Mouse (Mus musculus) gastrocnemius, adult 8-10 months (tissue): ENCODE data around the gene Elmo2. TPM values are rescaled to one million over a fixed set of nuclear protein-coding genes. Genes with fewer than 3 reads are reported as not detected.

Experiments
- DNase-seq, 2 experiments: peaks; one replicate each; pipeline ENCODE4 v3.0.0; 2022; ENCODE audit warnings: low spot score in 2 of 2
- total RNA-seq, 4 experiments: library from RNA; stranded (reverse); gene quantifications; 2 replicates each; pipeline ENCODE4 v1.2.4; 2022

The Elmo2 gene
- total RNA-seq, 4 experiments from 2014 or later = 11.0 to 13.2 (median 11.7) TPM

DNA sequence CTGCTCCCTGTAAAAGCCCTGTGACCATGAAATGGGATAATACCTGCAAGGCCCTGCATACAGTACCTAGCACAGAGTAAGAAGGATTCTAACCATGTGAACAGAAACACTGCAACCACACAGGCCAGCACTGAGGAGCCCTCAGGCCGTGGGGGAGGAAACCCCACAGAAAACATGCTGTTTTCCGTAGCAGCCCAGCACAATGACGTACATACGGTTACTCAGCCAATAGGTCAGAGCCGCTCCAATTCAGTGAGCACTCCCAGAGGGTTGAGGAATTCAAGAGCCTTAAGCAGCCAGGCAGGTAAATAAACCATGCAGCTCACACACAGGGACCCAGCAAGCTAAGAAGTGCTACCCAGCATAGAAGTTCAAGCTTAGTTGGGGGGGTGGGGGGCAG is 2.4 kb downstream of the Elmo2 start:
- DNase-seq = no peak

DNA sequence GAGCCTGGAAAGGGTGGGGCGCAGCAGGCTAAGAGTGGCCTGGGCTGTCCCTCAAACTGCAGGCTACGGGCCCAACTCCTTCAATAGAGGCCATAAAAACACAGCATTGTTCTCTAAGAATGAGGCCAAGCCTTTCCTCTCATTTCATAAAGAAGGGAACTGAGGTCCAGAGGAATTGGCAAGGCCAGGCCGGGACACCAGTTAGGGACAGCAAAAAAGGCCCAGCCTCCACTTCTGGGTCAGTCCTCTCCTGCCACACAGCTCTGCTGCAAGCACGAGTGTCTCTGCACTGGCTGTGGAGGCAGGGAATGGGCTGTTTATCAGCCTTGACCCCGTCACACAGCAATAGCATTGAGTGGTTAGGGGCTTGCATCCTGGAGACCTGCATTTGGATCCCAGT is 2.8 kb downstream of the Elmo2 start:
- no peak for DNase-seq

DNA sequence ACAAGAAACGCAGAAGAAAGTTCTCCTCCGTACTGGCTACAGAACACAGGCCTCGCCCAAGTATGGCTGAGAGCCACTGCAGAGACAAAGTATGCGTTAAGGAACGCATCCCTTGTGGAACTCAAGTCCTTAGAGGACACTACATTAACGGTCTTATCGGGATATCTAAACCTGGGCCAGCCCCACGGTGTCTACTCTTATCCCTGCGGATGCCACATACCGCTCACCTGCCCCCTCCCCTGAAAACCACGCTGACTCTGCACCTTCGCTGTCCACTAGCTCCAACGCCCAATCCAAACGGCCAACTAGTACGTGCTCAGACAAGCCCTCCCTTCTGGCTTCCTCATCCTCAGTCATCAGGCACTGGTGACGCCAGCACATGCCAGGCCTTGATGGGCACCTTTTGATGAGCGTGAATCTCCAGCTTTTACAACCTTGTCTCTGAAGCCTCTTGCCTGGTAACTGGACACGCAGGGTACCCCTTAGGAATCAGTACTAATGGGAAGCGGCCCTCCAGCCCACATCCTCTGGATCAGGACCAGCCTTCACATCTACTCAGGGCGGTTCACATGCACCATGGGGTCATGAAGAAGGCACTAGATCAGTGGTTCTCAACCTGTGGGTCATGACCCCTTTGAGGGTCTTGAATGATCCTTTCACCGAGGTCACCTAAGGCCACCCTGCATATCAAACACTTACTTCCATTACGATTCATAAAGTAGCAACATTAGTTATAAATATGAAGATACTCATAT is 4.1 kb downstream of the Elmo2 start:
- no peak for DNase-seq

DNA sequence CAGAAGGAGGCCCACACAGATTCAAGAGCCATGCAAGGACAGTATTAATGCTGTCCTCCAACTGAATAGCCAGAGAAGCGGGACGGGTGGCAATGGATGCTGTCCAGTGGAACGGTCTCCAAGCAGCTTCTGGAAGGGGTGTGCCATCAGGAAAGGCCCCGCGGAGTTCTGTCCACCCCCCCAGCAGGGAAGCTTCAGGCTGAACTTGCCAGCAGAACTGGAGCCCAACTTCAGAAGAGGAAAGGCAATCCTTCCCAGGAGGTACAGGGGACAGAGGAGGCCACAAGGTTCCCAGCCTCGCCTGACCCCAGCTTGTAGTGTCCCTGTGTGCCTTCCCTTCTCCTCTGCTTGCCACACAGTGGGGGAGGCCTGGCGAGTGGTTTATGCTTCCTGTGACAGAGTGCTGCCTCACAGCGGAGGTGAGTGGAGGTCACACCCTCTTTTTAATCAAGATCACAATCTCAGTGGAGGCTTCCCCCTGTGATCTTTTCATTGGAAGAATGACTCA is 4.8 kb downstream of the Elmo2 start:
- no peak for DNase-seq

DNA sequence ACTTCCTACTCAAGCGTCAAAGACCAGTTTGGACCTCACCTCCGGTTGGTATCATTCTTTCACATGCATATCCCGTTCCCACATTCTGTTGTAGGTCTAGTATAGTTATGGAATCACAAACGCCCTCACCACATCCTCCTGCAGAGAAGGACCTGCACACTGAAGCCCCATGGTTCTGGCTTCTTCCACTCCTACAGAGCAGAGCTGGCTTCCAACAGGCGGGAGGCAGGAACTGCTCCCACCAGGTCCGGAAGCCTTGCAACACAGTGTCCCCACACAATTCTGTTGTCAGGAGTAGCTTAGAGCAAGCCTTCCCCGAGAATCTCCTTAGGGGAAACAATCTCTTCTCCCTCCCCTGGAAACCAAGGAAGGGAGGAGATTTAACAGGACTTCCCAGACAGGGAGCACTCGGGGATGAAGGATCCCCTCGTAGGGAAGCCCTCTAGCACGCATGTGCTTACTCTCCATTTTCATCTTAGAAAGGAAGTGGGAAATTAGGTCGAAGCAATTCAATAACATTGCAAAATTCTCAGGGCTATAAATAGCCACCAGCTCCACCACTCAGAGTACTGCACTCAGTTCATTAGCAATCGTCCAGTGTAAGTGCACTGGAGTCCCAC is 5.6 kb downstream of the Elmo2 start:
- DNase-seq = no peak

DNA sequence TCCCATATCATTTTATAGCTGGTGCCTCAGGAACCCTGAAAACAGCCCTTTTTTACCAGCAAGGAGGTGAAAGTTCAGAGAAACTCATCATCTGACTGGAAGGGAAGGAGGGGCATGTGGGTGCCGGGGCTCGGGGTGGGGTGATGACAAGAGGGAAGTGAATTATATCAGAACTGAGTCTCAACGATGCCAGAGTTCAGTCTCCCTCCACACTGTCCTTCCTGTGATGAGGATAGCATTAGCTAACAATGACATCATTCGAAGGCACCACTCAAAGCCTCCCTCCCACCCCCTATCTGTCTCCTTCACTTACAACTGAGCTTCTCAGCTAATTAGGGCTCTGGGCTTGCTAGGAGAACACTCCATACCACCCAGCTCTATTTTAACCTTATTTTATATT is 6.8 kb downstream of the Elmo2 start:
- no peak for DNase-seq

DNA sequence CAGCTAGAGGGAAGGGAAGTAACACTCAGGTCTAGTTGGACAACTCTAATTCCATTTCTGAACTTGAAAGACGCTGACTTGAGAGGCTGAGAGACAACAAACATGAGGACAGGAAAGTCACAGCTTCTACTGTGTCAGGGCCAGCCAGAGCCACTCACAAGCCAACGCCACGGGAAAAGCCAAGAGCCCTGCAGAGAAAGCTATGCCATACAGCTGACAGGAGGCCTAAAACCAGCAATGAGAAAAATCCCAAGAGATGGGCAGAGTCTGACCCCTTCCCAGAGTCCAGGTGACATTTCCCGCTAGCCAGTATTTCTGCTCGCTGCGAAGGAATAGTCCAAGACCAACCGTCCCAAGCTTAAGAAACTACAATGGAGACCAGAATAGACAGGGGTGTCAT is 7.3 kb downstream of the Elmo2 start:
- no peak for DNase-seq

DNA sequence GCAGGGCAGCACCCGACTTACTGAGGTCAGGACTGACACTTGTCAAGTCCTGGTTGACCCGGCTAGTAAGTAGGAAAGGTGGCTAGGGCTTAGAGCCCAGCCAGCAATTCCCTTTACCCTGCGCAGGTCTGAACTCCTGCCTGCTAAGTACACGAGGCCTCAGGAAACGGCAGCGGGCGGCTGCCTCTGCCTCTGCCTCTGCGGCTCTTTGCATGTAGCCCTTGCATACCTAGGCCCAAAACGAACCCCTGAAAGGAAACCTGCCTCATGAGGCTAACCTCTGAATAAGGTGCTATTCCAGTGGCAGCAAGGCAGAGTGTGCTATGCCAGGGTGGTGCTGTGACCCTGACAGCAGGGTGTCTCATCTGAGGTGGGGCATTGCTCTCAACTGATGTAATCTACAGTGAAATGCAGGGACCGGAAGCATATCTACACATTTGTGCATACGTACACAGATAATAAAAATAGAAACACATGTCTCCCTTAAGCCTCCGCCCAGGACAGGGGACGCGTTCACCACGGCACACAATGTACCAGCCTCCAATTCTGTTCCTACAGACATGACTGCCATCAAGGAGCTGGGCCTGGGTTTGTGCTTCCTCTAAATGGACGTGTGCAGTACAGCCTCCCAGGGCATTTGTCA is 8.5 kb downstream of the Elmo2 start:
- DNase-seq = no peak

DNA sequence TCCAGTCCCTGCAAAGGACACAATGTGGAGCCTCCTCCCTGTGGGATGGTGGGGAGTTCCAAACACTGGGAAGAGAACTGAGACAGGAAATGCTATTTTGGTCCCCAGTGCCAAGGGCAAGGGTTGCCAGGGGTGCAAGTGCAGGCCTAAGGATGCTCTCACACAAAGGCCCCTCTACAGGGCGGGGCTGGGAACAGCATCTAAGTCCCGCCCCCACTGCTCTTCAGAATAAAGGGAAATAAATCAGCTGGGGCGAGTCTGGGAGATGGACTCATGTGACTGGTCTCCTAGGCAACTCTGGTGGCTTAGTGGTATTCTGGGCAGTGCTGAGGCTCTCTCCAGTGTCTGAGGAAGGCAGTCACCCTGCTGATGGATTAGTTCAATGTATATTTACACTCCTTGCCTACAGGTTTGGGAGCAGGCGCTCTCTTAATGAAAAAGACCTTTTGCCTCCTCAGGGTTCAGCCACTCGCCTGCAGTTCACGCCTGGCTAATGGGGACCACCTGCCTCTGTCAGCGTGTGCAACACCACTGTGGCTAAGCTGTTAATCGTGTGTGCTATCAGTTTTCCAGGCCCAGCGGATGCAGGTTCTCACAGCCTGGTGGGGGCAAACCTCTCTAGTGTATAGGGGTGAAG is 9.3 kb downstream of the Elmo2 start:
- no peak for DNase-seq

DNA sequence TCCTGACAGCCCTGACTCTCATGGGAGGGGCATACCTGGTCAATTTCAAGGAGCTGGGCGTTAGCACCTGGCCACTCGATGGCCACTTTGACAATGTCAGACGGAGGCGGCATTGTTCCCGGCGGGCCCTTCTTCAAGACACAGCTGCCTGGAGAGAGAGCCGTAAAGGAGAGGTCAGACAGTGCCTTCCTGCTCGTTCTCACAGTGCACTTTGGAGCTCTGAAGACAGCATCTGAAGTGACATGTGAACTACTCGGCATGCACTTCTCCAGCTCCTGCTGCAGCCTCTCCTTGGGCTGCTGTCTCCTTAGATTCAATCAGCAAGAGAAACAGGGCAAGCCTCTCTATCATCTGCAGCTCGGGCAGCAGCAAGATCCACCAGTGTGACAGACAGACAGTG is 10.1 kb downstream of the Elmo2 start:
- no peak for DNase-seq

DNA sequence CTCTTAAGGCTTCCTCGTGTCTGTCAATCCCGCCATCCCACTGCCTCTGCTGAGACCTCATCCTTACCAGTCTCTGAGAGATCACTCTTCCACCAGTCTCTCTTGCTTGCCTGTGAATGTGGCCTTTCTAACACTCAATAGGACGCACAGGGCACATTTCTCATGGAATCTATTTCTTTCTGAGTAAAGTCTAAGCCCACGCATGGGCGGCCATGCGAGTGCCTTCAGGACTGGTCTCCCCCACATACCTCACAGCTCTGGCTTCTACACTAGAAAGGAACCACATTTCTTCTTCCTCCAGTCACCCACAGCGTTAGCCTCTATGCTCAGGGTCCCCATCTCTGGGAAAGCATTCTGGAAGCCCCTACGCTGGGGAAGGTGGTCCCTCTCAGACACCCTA is 12.1 kb downstream of the Elmo2 start:
- DNase-seq = no peak

DNA sequence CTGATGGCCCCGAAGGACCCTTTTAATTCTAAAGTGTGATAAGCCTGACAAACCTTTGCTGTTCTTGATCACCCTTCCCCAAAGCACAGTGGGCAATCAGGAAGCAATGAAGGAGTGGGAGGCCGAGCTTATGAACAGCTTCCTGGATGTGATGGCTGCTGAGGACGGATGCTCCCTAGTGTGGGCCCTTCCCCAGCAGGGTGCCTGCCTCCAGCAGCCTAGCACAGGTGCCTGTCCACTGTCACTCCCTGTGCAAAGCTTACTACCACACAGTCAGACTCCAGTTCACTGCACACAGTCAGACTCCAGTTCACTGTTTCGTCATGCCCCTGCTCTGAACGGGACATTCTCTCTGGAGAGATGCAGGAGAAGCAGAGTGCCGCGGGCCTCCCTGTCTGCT is 13.9 kb downstream of the Elmo2 start:
- no peak for DNase-seq

DNA sequence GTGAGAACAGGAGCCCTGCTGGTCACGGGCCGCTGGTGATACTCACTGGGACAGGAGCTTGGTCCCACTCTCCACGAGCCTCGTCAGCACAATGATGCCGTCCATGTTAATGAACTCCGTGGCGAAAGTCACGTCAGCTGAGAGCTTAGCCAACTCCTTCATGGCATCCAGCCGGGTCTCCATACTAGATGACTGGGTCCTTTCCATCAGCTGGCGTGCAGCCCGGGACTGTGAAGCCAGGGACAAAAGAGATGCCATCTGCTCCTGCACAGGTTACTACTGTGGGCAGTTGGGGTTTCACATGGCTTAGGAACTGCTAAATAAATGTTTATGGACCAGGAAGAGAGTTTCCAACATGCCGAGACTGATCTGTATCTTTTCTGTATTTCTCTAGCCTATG is 14.7 kb downstream of the Elmo2 start:
- no peak for DNase-seq

DNA sequence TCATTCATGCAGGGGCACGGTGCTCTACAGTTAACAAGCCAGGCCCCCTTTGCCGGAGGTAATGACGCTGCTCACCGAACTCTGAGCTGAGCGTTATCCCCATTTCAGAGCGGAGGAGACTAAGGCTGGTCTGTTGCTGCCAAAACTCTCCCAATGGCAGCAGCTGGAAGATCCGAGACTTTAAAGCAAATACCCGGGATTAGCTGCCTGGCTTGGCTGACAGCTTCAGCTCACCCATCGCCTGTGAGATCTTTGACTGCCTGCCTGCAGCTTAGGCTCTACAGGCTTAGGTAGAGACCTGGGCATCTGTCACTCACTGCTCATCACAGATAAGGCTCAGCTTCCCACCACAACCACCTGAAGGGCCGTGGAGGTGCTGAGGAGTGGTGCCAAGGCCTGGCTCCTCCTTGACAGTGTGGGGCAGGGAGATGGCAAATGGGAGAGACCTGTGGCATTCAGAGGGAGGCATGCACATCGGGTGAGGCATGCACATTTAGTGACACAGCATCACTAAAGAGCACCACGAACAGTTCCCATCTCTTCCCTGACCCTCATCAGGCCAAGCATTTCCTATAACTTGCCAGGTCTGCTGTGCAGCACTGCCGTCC is 15.4 kb downstream of the Elmo2 start:
- no peak for DNase-seq

DNA sequence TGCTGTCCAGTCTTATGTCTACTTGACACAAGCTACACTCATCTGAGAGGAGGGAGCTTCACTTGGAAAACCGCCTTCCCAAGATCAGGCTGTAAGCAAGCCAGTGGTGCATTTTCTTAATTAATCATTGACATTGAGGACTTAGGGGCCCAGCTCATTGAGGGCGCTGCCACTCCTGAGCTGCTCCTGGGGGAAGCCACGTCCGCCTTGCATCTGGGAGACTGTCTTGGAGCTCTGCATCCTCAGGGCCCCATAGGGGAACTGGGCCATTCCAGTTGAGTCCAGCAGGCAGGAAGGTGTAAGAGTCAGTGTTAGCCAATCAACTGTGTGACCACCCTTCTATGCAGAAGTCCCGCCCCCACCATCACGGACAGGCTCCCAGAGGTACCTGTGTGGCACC is 18.5 kb downstream of the Elmo2 start:
- no peak for DNase-seq

DNA sequence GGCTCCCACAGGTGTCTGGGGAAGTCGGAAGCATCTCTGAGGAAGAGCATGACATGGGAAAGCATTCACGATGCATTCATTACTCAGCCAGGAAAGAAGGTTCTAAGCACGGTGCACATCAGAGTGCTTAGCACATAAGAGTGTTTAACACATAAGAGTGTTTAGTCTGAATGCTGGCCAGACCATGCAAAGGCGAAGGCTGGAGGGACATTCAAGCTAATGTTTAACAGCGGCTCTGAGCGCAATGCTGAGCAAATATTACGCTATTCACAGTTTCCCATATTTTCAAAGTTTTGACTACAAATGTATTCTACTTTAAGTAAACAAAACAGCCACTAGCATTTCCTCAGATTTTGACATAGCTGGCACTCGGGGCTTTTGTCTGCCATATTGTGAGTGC is 20.8 kb downstream of the Elmo2 start:
- DNase-seq = no peak

DNA sequence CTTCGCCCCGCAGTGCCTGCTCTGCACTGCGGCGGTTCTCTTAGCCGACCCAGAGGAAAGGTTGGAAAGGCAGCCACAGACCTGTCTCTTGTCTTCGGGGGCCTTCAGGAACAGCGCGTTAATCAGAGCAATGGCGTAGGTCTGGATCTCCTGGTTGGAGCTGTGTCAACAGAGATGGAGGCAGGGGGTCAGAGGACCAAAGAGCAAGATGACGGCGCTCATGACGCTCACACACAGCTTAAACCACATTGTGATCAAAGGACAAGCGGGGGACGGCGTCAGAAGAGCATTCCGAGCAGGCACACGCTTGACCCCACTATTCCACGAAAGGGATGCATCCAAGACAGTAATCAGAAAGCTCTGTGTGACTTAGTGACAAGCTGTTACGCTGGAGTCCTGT is 21.5 kb downstream of the Elmo2 start:
- DNase-seq = no peak

DNA sequence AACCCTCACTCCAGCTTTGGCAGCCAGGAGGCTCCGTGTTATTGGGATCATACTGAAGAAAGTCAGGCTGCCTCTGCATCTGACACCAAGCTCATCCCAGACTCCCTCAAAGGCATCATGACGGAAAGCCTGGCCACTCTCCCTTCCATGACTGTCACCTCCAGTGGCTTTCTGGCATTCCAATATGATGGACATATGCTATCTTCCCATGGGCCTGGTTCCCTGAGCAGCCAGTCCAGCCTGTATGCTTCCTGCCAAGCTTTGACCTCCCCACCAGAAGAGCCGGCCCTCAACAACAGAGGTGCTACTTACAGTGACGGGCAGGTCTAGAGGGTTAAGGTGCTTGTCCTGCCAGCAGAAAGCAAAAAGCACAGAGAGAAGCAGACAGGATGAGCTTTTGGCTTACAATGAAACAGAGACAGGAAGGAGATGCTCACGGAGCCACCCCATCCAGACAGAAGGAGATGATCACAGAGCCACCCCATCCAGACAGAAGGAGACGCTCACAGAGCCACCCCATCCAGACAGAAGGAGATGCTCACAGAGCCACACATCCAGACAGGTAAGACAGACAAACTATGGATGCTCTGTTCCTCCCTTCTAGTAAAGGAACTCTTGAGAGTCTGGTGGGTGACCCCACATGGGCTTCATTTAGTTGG is 22.8 kb downstream of the Elmo2 start:
- no peak for DNase-seq

DNA sequence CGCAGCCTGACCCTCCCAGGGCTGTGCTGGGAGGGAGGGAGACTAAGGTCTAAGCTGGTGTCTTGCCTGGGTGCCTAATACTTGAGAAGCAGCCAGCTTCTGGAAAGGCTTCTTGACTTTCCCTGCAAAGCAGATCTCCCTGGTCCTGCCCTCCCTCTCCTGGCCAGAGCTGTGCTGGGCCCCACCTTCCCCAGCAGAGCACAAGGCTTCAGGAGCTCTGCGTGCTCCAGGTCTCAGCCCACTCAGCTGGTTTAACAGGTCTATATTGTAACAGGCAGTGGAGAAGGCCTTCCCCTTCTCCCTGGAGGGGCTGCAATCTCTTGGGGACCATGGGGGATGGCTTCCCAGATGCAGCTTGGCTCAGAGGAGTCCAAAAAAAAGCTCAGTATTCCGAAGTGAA is 24.9 kb downstream of the Elmo2 start:
- DNase-seq = no peak

DNA sequence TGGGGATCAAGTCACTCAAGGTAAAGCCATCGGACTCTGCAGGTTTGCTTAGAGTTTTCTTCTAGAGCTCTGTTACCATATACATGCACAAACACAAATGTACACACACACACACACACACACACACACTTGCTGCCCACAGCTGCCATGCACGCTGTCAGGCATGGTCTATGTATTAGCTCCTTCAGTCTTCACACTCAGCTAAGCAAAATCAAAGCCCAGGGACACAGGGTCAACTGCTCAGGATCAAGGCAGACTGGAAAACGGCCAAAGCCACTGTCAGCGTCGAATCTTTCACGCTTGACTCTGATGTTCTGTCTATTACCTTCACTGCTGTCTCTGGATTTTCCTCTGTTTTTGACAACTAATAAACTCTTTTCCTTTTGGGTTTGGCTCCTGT is 25.4 kb downstream of the Elmo2 start:
- no peak for DNase-seq

DNA sequence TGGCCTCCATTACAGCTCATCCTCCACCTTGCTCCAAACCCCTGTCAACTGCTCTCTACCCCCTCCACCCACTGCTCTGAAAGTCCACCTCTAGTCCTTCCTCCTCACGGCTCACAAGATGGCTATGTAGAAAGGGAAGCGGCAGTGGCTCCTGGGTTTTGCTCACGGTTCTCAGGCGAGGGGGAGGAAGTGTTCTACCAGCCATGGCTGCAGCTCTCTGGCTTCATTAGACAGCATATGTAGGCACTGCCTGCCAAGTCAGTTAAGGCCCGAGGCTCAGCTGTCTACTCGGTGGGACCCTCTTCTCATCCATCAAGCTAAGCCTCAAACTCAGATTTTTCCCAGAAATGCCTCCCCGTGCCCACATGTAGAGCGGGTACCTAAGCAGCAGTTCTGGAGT is 25.9 kb downstream of the Elmo2 start:
- no peak for DNase-seq
